17 mouse cellular contexts compared by ENCODE assay signal in the genomic region with DNA sequence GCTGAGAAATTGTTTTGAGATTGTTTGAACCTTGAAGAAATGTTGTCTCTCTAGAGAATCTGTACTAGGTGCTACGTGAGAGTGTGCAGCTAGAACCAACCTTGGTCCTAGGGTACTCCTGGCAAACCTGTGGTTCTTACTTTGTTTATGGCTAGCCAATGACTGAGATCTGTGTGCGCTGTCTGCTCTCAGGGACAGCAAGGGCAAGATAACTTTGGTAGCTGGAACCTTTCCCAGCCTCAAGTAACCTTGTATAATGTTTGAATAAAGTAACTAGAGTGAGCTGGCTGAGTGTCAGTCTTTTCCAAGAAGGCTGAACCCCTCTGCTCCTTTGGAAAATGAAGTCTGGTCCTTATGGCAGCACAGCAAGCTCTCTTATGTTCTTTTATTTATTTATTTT. TPM values are rescaled to one million over a fixed set of nuclear protein-coding genes. Genes with fewer than 3 reads are reported as not detected.
DNase-seq lines count a peak whose midpoint lies in the region; ATAC-seq and TF ChIP-seq lines count a peak whose summit lies in the region.
"Had no signal": no experiment of that assay in that cellular context is flagged by ENCODE, and none has a peak within 500 bp of the region (broad histone marks: within the 10 kb centered on the region; RNA-seq: fewer than 3 reads in every experiment).

No protein-coding gene starts in this region.

- H3K27ac ChIP-seq in heart, embryonic 10.5 days = no peak overlapping the region
- H3K27ac ChIP-seq in heart, embryonic 11.5 days (ENCODE audit: low read depth, low read length) = no peak overlapping the region
- H3K27ac ChIP-seq in kidney, adult 2 months (ENCODE audit: insufficient read depth, low read depth, low read length) = peak overlapping the region; percentile 83
- H3K27ac ChIP-seq: hindbrain, embryonic 13.5 days; intestine, embryonic 15.5 days; liver, embryonic 14.5 days; midbrain, embryonic 10.5 days; stomach, embryonic 15.5 days had no signal

- H3K36me3 ChIP-seq in heart, embryonic 10.5 days = peaks cover 25% of the 10 kb centered on the region
- H3K36me3 ChIP-seq in heart, embryonic 11.5 days (ENCODE audit: control insufficient read depth, insufficient read depth, low read length) = peaks cover 14% of the 10 kb centered on the region
- peaks cover 2% of the 10 kb centered on the region; the same call in 1 of the 2 replicates for H3K36me3 ChIP-seq in kidney, adult 2 months (ENCODE audit: control insufficient read depth, insufficient read depth, low read length)
- H3K36me3 ChIP-seq: intestine, embryonic 15.5 days had no signal

- H3K27me3 ChIP-seq in heart, embryonic 10.5 days (ENCODE audit: insufficient read depth, poor library complexity, severe bottlenecking) = no peaks in the 10 kb centered on the region
- no peaks in the 10 kb centered on the region for H3K27me3 ChIP-seq in heart, embryonic 11.5 days (ENCODE audit: control insufficient read depth, insufficient read depth, low read length)
- no peaks in the 10 kb centered on the region for H3K27me3 ChIP-seq in kidney, adult 2 months (replicated peaks; ENCODE audit: control insufficient read depth, insufficient read depth, low read length)
- H3K27me3 ChIP-seq: hindbrain, embryonic 13.5 days; intestine, embryonic 15.5 days; stomach, embryonic 15.5 days had no signal

- H3K4me3 ChIP-seq in heart, embryonic 10.5 days = no peak overlapping the region
- H3K4me3 ChIP-seq in heart, embryonic 11.5 days (ENCODE audit: low read depth, low read length) = no peak overlapping the region
- no peak overlapping the region for H3K4me3 ChIP-seq in kidney, adult 2 months (ENCODE audit: insufficient read depth, low read depth, low read length)
- H3K4me3 ChIP-seq: hindbrain, embryonic 13.5 days; intestine, embryonic 15.5 days; midbrain, embryonic 10.5 days; stomach, embryonic 15.5 days had no signal

- H3K4me1 ChIP-seq in heart, embryonic 10.5 days = peaks cover 11% of the 10 kb centered on the region; the same call in 1 of the 2 replicates
- H3K4me1 ChIP-seq in heart, embryonic 11.5 days (ENCODE audit: control insufficient read depth, insufficient read depth, low read length) = peaks cover 5% of the 10 kb centered on the region
- H3K4me1 ChIP-seq in kidney, adult 2 months (ENCODE audit: control insufficient read depth, insufficient read depth, low read length) = peaks cover 32% of the 10 kb centered on the region
- H3K4me1 ChIP-seq: hindbrain, embryonic 13.5 days; intestine, embryonic 15.5 days; midbrain, embryonic 10.5 days had no signal

- no peak for TF ChIP-seq POLR2A in kidney, adult 2 months (IDR thresholded peaks at IDR 0.05; ENCODE audit: low read depth, low read length)

- TF ChIP-seq CTCF in kidney, adult 2 months (conservative IDR thresholded peaks at IDR 0.05; ENCODE audit: insufficient read depth, insufficient read length, low read depth, low read length) = no peak

- H3K9me3 ChIP-seq in heart, embryonic 10.5 days = no peaks in the 10 kb centered on the region
- H3K9me3 ChIP-seq in heart, embryonic 11.5 days (replicated peaks; ENCODE audit: control insufficient read depth, low read length) = no peaks in the 10 kb centered on the region
- H3K9me3 ChIP-seq: hindbrain, embryonic 13.5 days; intestine, embryonic 15.5 days; midbrain, embryonic 10.5 days; stomach, embryonic 15.5 days had no signal

- no peak overlapping the region for H3K4me2 ChIP-seq in heart, embryonic 11.5 days
- H3K4me2 ChIP-seq: hindbrain, embryonic 13.5 days; intestine, embryonic 15.5 days; stomach, embryonic 15.5 days had no signal

- WGBS in heart, embryonic 10.5 days = 97% methylated on average over 2 of the region's 2 CpGs
- 89% methylated on average over 2 of the region's 2 CpGs for WGBS in heart, embryonic 11.5 days (ENCODE audit: insufficient replicate concordance)
- WGBS in kidney, adult 2 months = 43% methylated on average over 2 of the region's 2 CpGs

- no peak overlapping the region for H3K9ac ChIP-seq in heart, embryonic 11.5 days (ENCODE audit: low read depth, low read length)
- H3K9ac ChIP-seq: forebrain, postnatal 0 days; hindbrain, embryonic 13.5 days; intestine, embryonic 15.5 days; liver, embryonic 14.5 days; stomach, embryonic 15.5 days had no signal

- DNase-seq in heart, embryonic 10.5 days (ENCODE audit: low spot score) = peak; percentile 38
- DNase-seq in kidney, adult 2 months = peak; percentile 91
- no peak for DNase-seq in kidney, postnatal 4 days
- peak; percentile 51 for DNase-seq in testis, postnatal 14 days (ENCODE audit: low spot score)
- no peak for DNase-seq in testis, postnatal 10 days (ENCODE audit: low spot score)
- DNase-seq in yolk sac, embryonic 10.5 days (ENCODE audit: low spot score) = no peak
- DNase-seq: cerebellum, adult 9-11 months; forebrain, postnatal 0 days; layer of hippocampus, adult 9-11 months; right cerebral cortex, postnatal 14 days; thymus, postnatal 14 days had no signal

- ATAC-seq in heart, embryonic 11.5 days (replicated peaks; ENCODE audit: insufficient number of reproducible peaks, low FRiP score, low TSS enrichment) = no peak
- ATAC-seq: forebrain, postnatal 0 days; intestine, embryonic 15.5 days had no signal

RNA-seq across cellular contexts. Expression of a gene that starts 27.7 kb away (rescaled TPM):
- polyA plus RNA-seq in heart, embryonic 10.5 days (2016; fragmentation: Nextera tagmentation; extraction: Ambion mirVana) = 19.6 and 34.1 TPM in 2 replicates
- polyA plus RNA-seq in heart, embryonic 11.5 days (2014; fragmentation: Nextera tagmentation; extraction: Ambion mirVana) = 29.8 and 33.9 TPM in 2 replicates
- 55.4 and 63.1 TPM in 2 replicates for polyA plus RNA-seq in kidney, adult 2 months (2012; rRNA removed)

RNA-seq across cellular contexts. Expression of a gene that starts 27.8 kb away (rescaled TPM):
- 22.8 and 23.8 TPM in 2 replicates for polyA plus RNA-seq in heart, embryonic 10.5 days (2016; fragmentation: Nextera tagmentation; extraction: Ambion mirVana)
- polyA plus RNA-seq in heart, embryonic 11.5 days (2014; fragmentation: Nextera tagmentation; extraction: Ambion mirVana) = 26.9 and 27.5 TPM in 2 replicates
- 25.0 and 26.6 TPM in 2 replicates for polyA plus RNA-seq in kidney, adult 2 months (2012; rRNA removed)

Comparison
In these comparisons a context has a peak if more than half of its experiments do, and no peak if none do; other contexts are left out.
1. DNase-seq: peak in heart, embryonic 10.5 days (single experiment), kidney, adult 2 months (single experiment) and testis, postnatal 14 days (single experiment); none in kidney, postnatal 4 days (0 of 2), testis, postnatal 10 days (single experiment) and yolk sac, embryonic 10.5 days (single experiment).